8 mouse cellular contexts compared by ENCODE assay signal in the genomic region with DNA sequence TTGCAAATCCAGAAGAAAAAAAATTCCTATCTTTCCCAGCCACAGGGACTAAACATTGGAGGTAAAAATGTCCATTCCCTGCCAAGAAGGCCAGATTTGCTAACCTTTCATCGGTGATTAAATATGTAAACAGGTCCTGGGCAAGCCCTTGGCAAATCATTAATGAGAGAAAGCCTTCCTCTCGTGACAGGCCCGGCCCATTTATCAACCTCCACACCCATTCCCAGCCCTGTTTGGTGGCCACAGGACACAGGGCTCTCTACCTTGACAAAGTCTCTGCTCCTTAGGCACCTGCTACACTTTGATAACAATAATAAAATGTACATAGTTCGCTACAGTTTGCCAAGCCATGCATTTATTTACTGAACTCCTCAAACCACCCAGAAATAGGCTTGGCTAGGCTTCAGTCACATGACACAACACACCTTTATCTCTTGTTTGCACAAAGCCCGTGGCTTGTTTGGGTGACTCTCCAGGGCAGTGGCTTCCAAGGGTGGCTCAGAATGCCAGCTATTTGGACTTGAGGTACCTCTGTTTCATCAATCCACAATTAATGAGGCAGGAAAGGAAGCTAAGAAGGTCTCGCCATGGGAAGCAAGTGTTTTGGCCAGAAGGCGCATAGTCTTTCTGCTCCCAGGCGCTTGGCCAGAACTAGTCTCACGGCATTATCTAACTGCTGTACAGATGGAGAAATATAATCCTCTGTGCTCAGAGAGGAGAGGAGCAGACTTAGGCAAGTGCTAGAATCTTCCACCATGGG. TPM values are rescaled to one million over a fixed set of nuclear protein-coding genes. Genes with fewer than 3 reads are reported as not detected.
DNase-seq lines count a peak whose midpoint lies in the region; ATAC-seq and TF ChIP-seq lines count a peak whose summit lies in the region.
"Had no signal": no experiment of that assay in that cellular context is flagged by ENCODE, and none has a peak within 500 bp of the region (broad histone marks: within the 10 kb centered on the region; RNA-seq: fewer than 3 reads in every experiment).

No protein-coding gene starts in this region.

- H3K4me1 ChIP-seq in lung, adult 2 months (ENCODE audit: control insufficient read depth, insufficient read depth, low read length) = peaks cover 14% of the 10 kb centered on the region

- no peak overlapping the region for H3K4me3 ChIP-seq in lung, adult 2 months (replicated peaks; ENCODE audit: extremely low read depth, low read depth, low read length)
- H3K4me3 ChIP-seq: embryonic facial prominence, embryonic 13.5 days had no signal

- peak; percentile 62 for DNase-seq in Patski (ENCODE audit: low read depth, low spot score)
- DNase-seq in cerebellum, adult 11-12 months = peak; percentile 85
- peak; percentile 83 to 85 for DNase-seq in kidney, adult 8-10 months
- DNase-seq in lung, adult 2 months = peak; percentile 51
- no peak for DNase-seq in retina, embryonic 14.5 days (ENCODE audit: low spot score)
- no peak for DNase-seq in spleen, postnatal 14 days (ENCODE audit: low spot score in 2 of 2)
- no peak for DNase-seq in right cerebral cortex, adult 2 months (ENCODE audit: low spot score in 2 of 2)

- WGBS in lung, adult 2 months = 30% methylated on average over 9 of the region's 9 CpGs

- in situ Hi-C loops in Patski (cut with MboI; ENCODE audit: low pct_unique_long_range_greater_than_20kb) = no loop called here

- POLR2A ChIA-PET in Patski (lab: Charles Lee) = no interaction called here

- CTCF ChIA-PET in Patski (lab: Charles Lee) = no interaction called here

- no peak for TF ChIP-seq POLR2A in lung, adult 2 months (IDR thresholded peaks at IDR 0.05; ENCODE audit: borderline replicate concordance, extremely low read depth, low read depth, low read length)

- no peak for TF ChIP-seq CTCF in Patski (IDR thresholded peaks at IDR 0.05)
- TF ChIP-seq CTCF in lung, adult 2 months (IDR thresholded peaks at IDR 0.05; ENCODE audit: insufficient read depth, low read length) = no peak

- H3K27me3 ChIP-seq in Patski = no peaks in the 10 kb centered on the region
- H3K27me3 ChIP-seq: embryonic facial prominence, embryonic 13.5 days had no signal

- peak; percentile 79 for ATAC-seq in Patski

RNA-seq across cellular contexts. Expression of a gene that starts 21.3 kb away (rescaled TPM):
- 43.8 TPM for polyA plus RNA-seq in Patski (2021)
- polyA plus RNA-seq in lung, adult 2 months (2012; rRNA removed) = 10.6 and 21.3 TPM in 2 replicates

Comparison
In these comparisons a context has a peak if more than half of its experiments do, and no peak if none do; other contexts are left out.
1. DNase-seq: peak in Patski (single experiment), cerebellum, adult 11-12 months (single experiment), kidney, adult 8-10 months (2 of 2) and lung, adult 2 months (single experiment); none in retina, embryonic 14.5 days (single experiment), spleen, postnatal 14 days (0 of 2) and right cerebral cortex, adult 2 months (0 of 2).